Mouse (Mus musculus) neural tube, embryonic 10.5 days (tissue): Measurements from ENCODE around the gene Upf3b.
"Not testable (repeated sequence)": the region's sequence is repeated elsewhere in the genome, so short reads cannot be mapped to it uniquely, and the experiment has no call there.

ENCODE experiments used
- DNase-seq: peaks from one replicate; pipeline ENCODE4 v3.0.0-alpha.2; 2017; ENCODE audit warnings: low spot score; ENCODE audit errors: extremely low spot score

The Upf3b gene

GRCm38 (mm10) chrX:37110193-37110880 is at the start of gene Upf3b:
TSS of gene Upf3b (minus strand) at chrX:37110322.
- DNase-seq, result peak; percentile 83

GRCm38 (mm10) chrX:37157839-37158238 is 47.7 kb upstream of the Upf3b start:
- no peak for DNase-seq

GRCm38 (mm10) chrX:37144954-37145353 is 34.8 kb upstream of the Upf3b start:
- DNase-seq, result no peak

GRCm38 (mm10) chrX:37144498-37144897 is 34.4 kb upstream of the Upf3b start:
- DNase-seq, result not testable (repeated sequence)

GRCm38 (mm10) chrX:37141732-37142131 is 31.6 kb upstream of the Upf3b start:
- no peak for DNase-seq

- DNase-seq, result peak; percentile 76
Measured at GRCm38 (mm10) chrX:37126671-37127358, 16.7 kb upstream of the Upf3b start, which contains the start of gene Nkap. TSS of gene Nkap (plus strand) at chrX:37126795.

GRCm38 (mm10) chrX:37125511-37125910 is 15.4 kb upstream of the Upf3b start:
- no peak for DNase-seq

GRCm38 (mm10) chrX:37120212-37120611 is 10.1 kb upstream of the Upf3b start:
- no peak for DNase-seq

- no peak for DNase-seq
Measured at GRCm38 (mm10) chrX:37119585-37119984, 9.5 kb upstream of the Upf3b start.

- no peak for DNase-seq
Measured at GRCm38 (mm10) chrX:37117085-37117484, 7.0 kb upstream of the Upf3b start.

GRCm38 (mm10) chrX:37110881-37111193 is 715 bp upstream of the Upf3b start:
- no peak for DNase-seq

GRCm38 (mm10) chrX:37109526-37110192 is 463 bp downstream of the Upf3b start:
- DNase-seq, result no peak

- DNase-seq, result no peak
Measured at GRCm38 (mm10) chrX:37103826-37104225, 6.3 kb downstream of the Upf3b start.

- no peak for DNase-seq
Measured at GRCm38 (mm10) chrX:37098681-37099080, 11.4 kb downstream of the Upf3b start.

GRCm38 (mm10) chrX:37095106-37095768 is 14.9 kb downstream of the Upf3b start:
- DNase-seq, result no peak

- no peak for DNase-seq
Measured at GRCm38 (mm10) chrX:37091457-37091856, 18.7 kb downstream of the Upf3b start.

- DNase-seq, result no peak
Measured at GRCm38 (mm10) chrX:37088778-37089177, 21.3 kb downstream of the Upf3b start.

GRCm38 (mm10) chrX:37085665-37086064 is 24.5 kb downstream of the Upf3b start:
- no peak for DNase-seq

GRCm38 (mm10) chrX:37084927-37085660 is 25.0 kb downstream of the Upf3b start, which contains the start of gene Rpl39:
TSS of gene Rpl39 (minus strand) at chrX:37085402.
- DNase-seq, result peak; percentile 79

GRCm38 (mm10) chrX:37084318-37084926 is 25.7 kb downstream of the Upf3b start:
- DNase-seq, result no peak

GRCm38 (mm10) chrX:37081194-37081593 is 28.9 kb downstream of the Upf3b start:
- DNase-seq, result no peak
